Mouse (Mus musculus) liver, adult 2 months (tissue): ENCODE results near the gene Rhno1. TPM values are rescaled to one million over a fixed set of nuclear protein-coding genes. Genes with fewer than 3 reads are reported as not detected.
"Not testable (repeated sequence)": the region's sequence is repeated elsewhere in the genome, so short reads cannot be mapped to it uniquely, and the experiment has no call there.

Experiments used
- DNase-seq: peaks from one replicate; pipeline ENCODE4 v3.0.0-alpha.2; 2011; ENCODE audit warnings: low read depth, low spot score; ENCODE audit errors: extremely low read depth
- H3K27ac ChIP-seq: fragments of 200-500 bp; replicated peaks from 2 replicates; pipeline ENCODE4 v1.5.1; 2012; ENCODE audit warnings: low read depth, mild to moderate bottlenecking, control low read depth, inconsistent platforms, low read length; ENCODE audit not compliant: insufficient read depth
- H3K27me3 ChIP-seq: fragments of 200-500 bp; 2 replicates; pipeline ENCODE4 v1.6.1; 2012; ENCODE audit warnings: mild to moderate bottlenecking, moderate library complexity, low read length, inconsistent platforms; ENCODE audit not compliant: control insufficient read depth, insufficient read depth
- H3K36me3 ChIP-seq: fragments of 200-500 bp; 2 replicates; pipeline ENCODE4 v1.6.1; 2012; ENCODE audit warnings: low read length, inconsistent platforms; ENCODE audit not compliant: control insufficient read depth, insufficient read depth
- H3K4me1 ChIP-seq: fragments of 200-500 bp; 2 replicates; pipeline ENCODE4 v1.6.1; 2011; ENCODE audit warnings: low read length; ENCODE audit not compliant: control insufficient read depth, insufficient read depth
- H3K4me3 ChIP-seq: fragments of 200-500 bp; 2 replicates; pipeline ENCODE4 v1.5.1; 2011; ENCODE audit warnings: low read depth, mild to moderate bottlenecking, control low read depth, low read length, moderate library complexity; ENCODE audit not compliant: insufficient read depth
- H3K79me2 ChIP-seq: fragments of 200-500 bp; 2 replicates; pipeline ENCODE4 v1.6.1; 2012; ENCODE audit warnings: inconsistent platforms, mild to moderate bottlenecking, low read length, moderate library complexity; ENCODE audit not compliant: control insufficient read depth, insufficient read depth
- H3K9ac ChIP-seq: fragments of 200-500 bp; 2 replicates; pipeline ENCODE4 v1.6.1; 2012; ENCODE audit warnings: low read depth, mild to moderate bottlenecking, control low read depth, inconsistent platforms, low read length
- CTCF ChIP-seq: fragments of 200-500 bp; IDR thresholded peaks from 2 replicates; pipeline ENCODE4 v1.5.1; 2011; ENCODE audit warnings: low read depth, low read length, control low read depth
- POLR2A ChIP-seq: fragments of 200-500 bp; IDR thresholded peaks from 2 replicates; pipeline ENCODE4 v1.6.1; 2011; ENCODE audit warnings: low read length, control low read depth; ENCODE audit not compliant: insufficient read depth; ENCODE audit errors: extremely low read depth
- WGBS: fragments of 180-500 bp; shearing (Covaris S2); methylation state at CpG from one replicate; pipeline ENCODE4 v1.1.7; 2018; 5-methylcytosine and 5-hydroxymethylcytosine counted together
- polyA plus RNA-seq: library from polyadenylated mRNA; depleted of rRNA; stranded (reverse); fragments of >200 nt; gene quantifications from 2 replicates; pipeline ENCODE4 v1.2.3, GENCODE M21; 2012
- total RNA-seq: library from RNA; depleted of rRNA; stranded (reverse); fragments of >200 nt; gene quantifications from 2 replicates; pipeline ENCODE4 v1.2.3, GENCODE M21; 2014

Rhno1 gene
- total and polyA plus RNA-seq, 2 experiments: 3.0 to 4.2 TPM

- no peak overlapping the region for H3K9ac ChIP-seq
- no peaks in the 10 kb centered on the region for H3K79me2 ChIP-seq
- H3K4me1 ChIP-seq: peaks cover 2% of the 10 kb centered on the region
- no peaks in the 10 kb centered on the region for H3K27me3 ChIP-seq
- TF ChIP-seq CTCF (no peak), POLR2A (no peak)
- DNase-seq: no peak
- H3K27ac ChIP-seq: no peak overlapping the region
- H3K4me3 ChIP-seq: no peak overlapping the region
- WGBS: 83% methylated on average over 1 of the region's 1 CpGs
- H3K36me3 ChIP-seq: no peaks in the 10 kb centered on the region
Measured at GRCm38 (mm10) chr6:128385026-128385425, 22.3 kb upstream of the Rhno1 start.

GRCm38 (mm10) chr6:128383752-128384151, 21.0 kb upstream of the Rhno1 start:
- Histone ChIP-seq H3K36me3 (no peaks in the 10 kb centered on the region), H3K79me2 (no peaks in the 10 kb centered on the region), H3K9ac (no peak overlapping the region), H3K27ac (no peak overlapping the region), H3K27me3 (no peaks in the 10 kb centered on the region), H3K4me1 (peaks cover 2% of the 10 kb centered on the region), H3K4me3 (no peak overlapping the region)
- WGBS: 80% methylated on average over 7 of the region's 7 CpGs
- DNase-seq: no peak
- TF ChIP-seq CTCF (no peak), POLR2A (no peak)

GRCm38 (mm10) chr6:128381254-128381653, 18.5 kb upstream of the Rhno1 start:
- Histone ChIP-seq H3K27ac (no peak overlapping the region), H3K36me3 (no peaks in the 10 kb centered on the region), H3K79me2 (no peaks in the 10 kb centered on the region), H3K4me3 (no peak overlapping the region), H3K9ac (no peak overlapping the region), H3K27me3 (no peaks in the 10 kb centered on the region), H3K4me1 (peaks cover 2% of the 10 kb centered on the region)
- 78% methylated on average over 3 of the region's 3 CpGs for WGBS
- TF ChIP-seq CTCF: no peak
- no peak for TF ChIP-seq POLR2A
- DNase-seq: no peak

GRCm38 (mm10) chr6:128380594-128381167, 18.0 kb upstream of the Rhno1 start:
- not testable (repeated sequence) for H3K4me1 ChIP-seq, H3K9ac ChIP-seq, H3K79me2 ChIP-seq, H3K36me3 ChIP-seq, H3K27me3 ChIP-seq, H3K27ac ChIP-seq, H3K4me3 ChIP-seq, DNase-seq
- WGBS: 70% methylated on average over 1 of the region's 1 CpGs

GRCm38 (mm10) chr6:128379636-128380035, 16.9 kb upstream of the Rhno1 start:
- no peaks in the 10 kb centered on the region for H3K27me3 ChIP-seq
- H3K4me3 ChIP-seq: no peak overlapping the region
- H3K79me2 ChIP-seq: no peaks in the 10 kb centered on the region
- H3K9ac ChIP-seq: no peak overlapping the region
- DNase-seq: no peak
- 83% methylated on average over 16 of the region's 16 CpGs for WGBS
- H3K36me3 ChIP-seq: no peaks in the 10 kb centered on the region
- TF ChIP-seq CTCF: no peak
- no peak for TF ChIP-seq POLR2A
- H3K4me1 ChIP-seq: peaks cover 2% of the 10 kb centered on the region
- H3K27ac ChIP-seq: no peak overlapping the region

GRCm38 (mm10) chr6:128376371-128377085, 13.8 kb upstream of the Rhno1 start:
- WGBS: 92% methylated on average over 17 of the region's 17 CpGs
- no peak for TF ChIP-seq POLR2A
- TF ChIP-seq CTCF: no peak
- peaks cover 2% of the 10 kb centered on the region for H3K4me1 ChIP-seq

More at GRCm38 (mm10) chr6:128376371-128377085, 13.8 kb upstream of the Rhno1 start:
- DNase-seq: no peak
- Histone ChIP-seq H3K27me3 (no peaks in the 10 kb centered on the region), H3K27ac (no peak overlapping the region), H3K9ac (no peak overlapping the region), H3K4me3 (no peak overlapping the region), H3K79me2 (no peaks in the 10 kb centered on the region), H3K36me3 (no peaks in the 10 kb centered on the region)
